Mouse (Mus musculus): ENCODE measurements around the gene Sufu. TPM values are rescaled to one million over a fixed set of nuclear protein-coding genes. Genes with fewer than 3 reads are reported as not detected.

The Sufu gene
- polyA plus RNA-seq, 1 experiment from 2014 or later, result 32.8 TPM

- H3K27me3 ChIP-seq, result no peaks in the 10 kb centered on the region
- H3K4me3 ChIP-seq, result no peak overlapping the region
- H3K9me3 ChIP-seq, result no peaks in the 10 kb centered on the region
- no peak for ATAC-seq (ENCODE audit: insufficient number of reproducible peaks, low FRiP score, low TSS enrichment, low read depth)
- H3K36me3 ChIP-seq, result peaks cover 28% of the 10 kb centered on the region
- H3K4me1 ChIP-seq, result peaks cover 48% of the 10 kb centered on the region
- peak overlapping the region; percentile 8; the same call in 1 of the 2 replicates for H3K27ac ChIP-seq
- no peak overlapping the region for H3K9ac ChIP-seq
- no peak overlapping the region for H3K4me2 ChIP-seq
- WGBS, result 48% methylated on average over 2 of the region's 2 CpGs
These were observed 90.0 kb downstream of the Sufu start for GRCm38 (mm10) chr19:46486709-46487108.

GRCm38 (mm10) chr19:46489448-46489847 lies 92.8 kb downstream of the Sufu start:
- H3K4me2 ChIP-seq, result no peak overlapping the region
- H3K9me3 ChIP-seq, result no peaks in the 10 kb centered on the region
- no peak overlapping the region for H3K4me3 ChIP-seq
- H3K9ac ChIP-seq, result no peak overlapping the region
- no peak overlapping the region for H3K27ac ChIP-seq
- H3K4me1 ChIP-seq, result peaks cover 23% of the 10 kb centered on the region
- H3K27me3 ChIP-seq, result no peaks in the 10 kb centered on the region
- 92% methylated on average over 1 of the region's 1 CpGs for WGBS
- H3K36me3 ChIP-seq, result peaks cover 24% of the 10 kb centered on the region
- no peak for ATAC-seq (ENCODE audit: insufficient number of reproducible peaks, low FRiP score, low TSS enrichment, low read depth)

DNA sequence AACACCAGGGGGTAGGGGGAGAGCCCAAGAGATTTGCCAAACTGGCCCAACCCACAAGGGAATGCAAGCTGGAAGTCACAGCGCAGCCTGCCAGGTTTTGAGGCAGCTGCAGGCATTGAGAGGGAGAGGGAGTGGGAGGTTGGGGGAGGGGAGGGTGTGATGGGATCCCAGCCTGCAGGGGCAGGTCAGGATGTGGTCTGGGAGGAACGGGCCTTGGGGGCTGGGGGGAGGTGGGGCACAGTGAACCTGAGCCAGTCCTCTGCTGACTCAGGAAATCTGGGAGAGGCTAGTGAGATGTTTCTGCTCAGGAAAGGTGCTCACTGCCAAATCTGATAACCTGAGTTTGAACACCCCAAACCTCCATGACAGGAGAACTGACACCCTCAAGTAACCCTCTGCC lies 93.9 kb downstream of the Sufu start:
- H3K36me3 ChIP-seq, result peaks cover 12% of the 10 kb centered on the region
- 13% methylated on average over 2 of the region's 2 CpGs for WGBS
- no peaks in the 10 kb centered on the region for H3K27me3 ChIP-seq
- no peak overlapping the region for H3K9ac ChIP-seq
- H3K4me3 ChIP-seq, result no peak overlapping the region
- ATAC-seq (ENCODE audit: insufficient number of reproducible peaks, low FRiP score, low TSS enrichment, low read depth), result no peak
- H3K27ac ChIP-seq, result peak overlapping the region; percentile 33; the same call in 1 of the 2 replicates
- no peaks in the 10 kb centered on the region for H3K9me3 ChIP-seq
- peaks cover 15% of the 10 kb centered on the region for H3K4me1 ChIP-seq
- no peak overlapping the region for H3K4me2 ChIP-seq

- no peak for ATAC-seq (ENCODE audit: insufficient number of reproducible peaks, low FRiP score, low TSS enrichment, low read depth)
- H3K27ac ChIP-seq, result no peak overlapping the region
- no peaks in the 10 kb centered on the region for H3K36me3 ChIP-seq
- 78% methylated on average over 8 of the region's 8 CpGs for WGBS
- no peak overlapping the region for H3K4me2 ChIP-seq
- no peak overlapping the region for H3K4me3 ChIP-seq
- no peaks in the 10 kb centered on the region for H3K27me3 ChIP-seq
- H3K4me1 ChIP-seq, result peaks cover 5% of the 10 kb centered on the region
- no peaks in the 10 kb centered on the region for H3K9me3 ChIP-seq
- H3K9ac ChIP-seq, result no peak overlapping the region
These were observed 98.4 kb downstream of the Sufu start for GRCm38 (mm10) chr19:46495136-46495535.

DNA sequence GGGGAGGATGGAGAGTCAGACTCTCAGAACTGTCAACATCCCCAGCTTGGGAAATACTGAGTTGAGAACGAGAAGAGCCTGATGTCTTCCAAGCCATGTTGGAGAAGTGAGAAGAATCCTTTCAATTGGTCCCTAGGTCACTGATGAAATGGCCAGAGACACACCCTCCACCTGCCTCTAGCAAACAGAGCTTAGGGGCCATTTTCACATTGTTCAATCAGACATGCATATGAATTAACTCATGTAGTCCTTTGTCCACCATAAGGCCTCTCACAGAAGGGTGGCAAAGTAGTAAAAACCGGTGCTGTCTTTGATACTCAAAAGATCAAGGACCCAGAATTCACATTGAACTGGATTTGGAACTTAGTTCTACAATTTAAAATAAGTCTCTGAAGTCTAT lies 100.5 kb downstream of the Sufu start:
- 77% methylated on average over 2 of the region's 2 CpGs for WGBS
- Histone ChIP-seq H3K4me3 (no peak overlapping the region), H3K27me3 (no peaks in the 10 kb centered on the region), H3K36me3 (no peaks in the 10 kb centered on the region), H3K27ac (no peak overlapping the region), H3K9ac (no peak overlapping the region), H3K4me2 (no peak overlapping the region), H3K4me1 (no peaks in the 10 kb centered on the region), H3K9me3 (no peaks in the 10 kb centered on the region)
- ATAC-seq (ENCODE audit: insufficient number of reproducible peaks, low FRiP score, low TSS enrichment, low read depth), result no peak

- peak overlapping the region; percentile 94 for H3K4me2 ChIP-seq
- peak overlapping the region; percentile 88 for H3K27ac ChIP-seq
- peaks cover 19% of the 10 kb centered on the region for H3K4me1 ChIP-seq
- H3K9ac ChIP-seq, result no peak overlapping the region
- peak overlapping the region; percentile 92 for H3K4me3 ChIP-seq
- no peaks in the 10 kb centered on the region for H3K27me3 ChIP-seq
- no peaks in the 10 kb centered on the region for H3K36me3 ChIP-seq
- no peaks in the 10 kb centered on the region for H3K9me3 ChIP-seq
- ATAC-seq (ENCODE audit: insufficient number of reproducible peaks, low FRiP score, low TSS enrichment, low read depth), result no peak
- 0% methylated on average over 3 of the region's 3 CpGs for WGBS
These were observed 102.8 kb downstream of the Sufu start for GRCm38 (mm10) chr19:46499539-46499835.

GRCm38 (mm10) chr19:46499836-46500580 lies 103.3 kb downstream of the Sufu start:
- Histone ChIP-seq H3K27ac (peak overlapping the region; percentile 99), H3K4me1 (peaks cover 24% of the 10 kb centered on the region), H3K36me3 (peaks cover under 1% of the 10 kb centered on the region; the same call in 1 of the 2 replicates), H3K4me2 (peak overlapping the region; percentile 94), H3K9ac (peak overlapping the region; percentile 81), H3K9me3 (no peaks in the 10 kb centered on the region), H3K27me3 (no peaks in the 10 kb centered on the region), H3K4me3 (peak overlapping the region; percentile 92)
- under 1% methylated on average over 48 of the region's 52 CpGs for WGBS
- peak; percentile 87 for ATAC-seq (ENCODE audit: insufficient number of reproducible peaks, low FRiP score, low TSS enrichment, low read depth)

GRCm38 (mm10) chr19:46500581-46501341 lies 104.1 kb downstream of the Sufu start:
- H3K9ac ChIP-seq, result peak overlapping the region; percentile 81
- peaks cover 8% of the 10 kb centered on the region for H3K36me3 ChIP-seq
- H3K27ac ChIP-seq, result peak overlapping the region; percentile 99
- H3K27me3 ChIP-seq, result no peaks in the 10 kb centered on the region
- ATAC-seq (ENCODE audit: insufficient number of reproducible peaks, low FRiP score, low TSS enrichment, low read depth), result peak; percentile 6; the same call in 1 of the 2 replicates
- peak overlapping the region; percentile 92 for H3K4me3 ChIP-seq
- H3K4me2 ChIP-seq, result peak overlapping the region; percentile 94
- no peaks in the 10 kb centered on the region for H3K9me3 ChIP-seq
- WGBS, result under 1% methylated on average over 44 of the region's 50 CpGs
- peaks cover 32% of the 10 kb centered on the region for H3K4me1 ChIP-seq

- H3K4me2 ChIP-seq, result peak within 1 kb of the TSS; percentile 94
- H3K9me3 ChIP-seq, result no peaks in the 10 kb centered on the region
- peaks cover 12% of the 10 kb centered on the region for H3K36me3 ChIP-seq
- peaks cover 39% of the 10 kb centered on the region for H3K4me1 ChIP-seq
- peak; percentile 46; the same call in 1 of the 2 replicates for ATAC-seq (ENCODE audit: insufficient number of reproducible peaks, low FRiP score, low TSS enrichment, low read depth)
- WGBS, result 0% methylated on average over 55 of the region's 64 CpGs
- H3K4me3 ChIP-seq, result peak within 1 kb of the TSS; percentile 92
- peak within 1 kb of the TSS; percentile 86 for H3K9ac ChIP-seq
- H3K27ac ChIP-seq, result peak within 1 kb of the TSS; percentile 99
- H3K27me3 ChIP-seq, result no peaks in the 10 kb centered on the region
These were observed 104.8 kb downstream of the Sufu start, which contains the start of gene Trim8 for GRCm38 (mm10) chr19:46501401-46502068. Gene Trim8 (plus strand): TSS chr19:46501702.

DNA sequence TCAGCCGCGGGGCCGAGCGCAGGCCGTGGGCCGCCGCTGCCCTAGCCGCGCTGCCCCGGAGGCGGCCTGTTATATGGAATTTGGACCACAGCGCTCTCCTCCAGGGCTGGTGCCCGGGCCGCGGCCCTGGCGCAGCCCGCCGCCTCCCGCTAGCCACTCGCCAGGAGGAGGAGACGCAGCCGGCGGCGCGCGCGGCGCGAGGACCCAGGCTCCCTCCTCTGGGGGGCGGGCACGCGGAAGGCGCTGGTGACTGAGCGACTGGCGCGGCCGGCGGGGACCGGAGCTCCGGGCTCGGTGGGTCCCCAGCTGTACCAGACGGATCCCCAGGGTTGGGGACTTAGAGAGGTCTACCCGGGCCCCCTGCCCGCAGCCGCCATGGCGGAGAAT lies 105.4 kb downstream of the Sufu start:
- peak overlapping the region; percentile 99 for H3K27ac ChIP-seq
- no peaks in the 10 kb centered on the region for H3K27me3 ChIP-seq
- H3K9me3 ChIP-seq, result no peaks in the 10 kb centered on the region
- H3K9ac ChIP-seq, result peak overlapping the region; percentile 86
- peak overlapping the region; percentile 94 for H3K4me2 ChIP-seq
- peak overlapping the region; percentile 92 for H3K4me3 ChIP-seq
- WGBS, result 0% methylated on average over 38 of the region's 46 CpGs
- H3K4me1 ChIP-seq, result peaks cover 44% of the 10 kb centered on the region
- no peak for ATAC-seq (ENCODE audit: insufficient number of reproducible peaks, low FRiP score, low TSS enrichment, low read depth)
- H3K36me3 ChIP-seq, result peaks cover 17% of the 10 kb centered on the region

- WGBS, result under 1% methylated on average over 53 of the region's 53 CpGs
- Histone ChIP-seq H3K36me3 (peaks cover 23% of the 10 kb centered on the region), H3K4me1 (peaks cover 49% of the 10 kb centered on the region), H3K4me2 (peak overlapping the region; percentile 94), H3K4me3 (peak overlapping the region; percentile 92), H3K27me3 (no peaks in the 10 kb centered on the region), H3K9me3 (no peaks in the 10 kb centered on the region), H3K9ac (peak overlapping the region; percentile 86), H3K27ac (peak overlapping the region; percentile 99)
- ATAC-seq (ENCODE audit: insufficient number of reproducible peaks, low FRiP score, low TSS enrichment, low read depth), result no peak
These were observed 105.9 kb downstream of the Sufu start for GRCm38 (mm10) chr19:46502471-46503166.
